Mouse (Mus musculus): ENCODE data around the gene Cracr2b. TPM values are rescaled to one million over a fixed set of nuclear protein-coding genes. Genes with fewer than 3 reads are reported as not detected.

Cracr2b gene
- total RNA-seq, 2 experiments from 2014 or later: 9.5 to 13.1 TPM

- DNase-seq: no peak
Measured at GRCm38 (mm10) chr7:141486239-141486638, 25.3 kb downstream of the Cracr2b start.

- no peak for DNase-seq
Measured at GRCm38 (mm10) chr7:141487141-141487540, 26.2 kb downstream of the Cracr2b start.

GRCm38 (mm10) chr7:141491151-141491550, 30.3 kb downstream of the Cracr2b start:
- DNase-seq: no peak

- DNase-seq: no peak
Measured at GRCm38 (mm10) chr7:141492738-141493137, 31.8 kb downstream of the Cracr2b start.

GRCm38 (mm10) chr7:141493729-141494128, 32.8 kb downstream of the Cracr2b start:
- DNase-seq: no peak

GRCm38 (mm10) chr7:141495379-141495778, 34.5 kb downstream of the Cracr2b start:
- DNase-seq: no peak

- no peak for DNase-seq
Measured at GRCm38 (mm10) chr7:141495940-141496339, 35.0 kb downstream of the Cracr2b start.

GRCm38 (mm10) chr7:141497600-141497999, 36.7 kb downstream of the Cracr2b start:
- DNase-seq: peak in 1 of 2 experiments; percentile 45

- DNase-seq: peak; percentile 66 to 81
Measured at GRCm38 (mm10) chr7:141501820-141502555, 41.1 kb downstream of the Cracr2b start.

- DNase-seq: no peak
Measured at GRCm38 (mm10) chr7:141502556-141502905, 41.6 kb downstream of the Cracr2b start.

- DNase-seq: no peak
Measured at GRCm38 (mm10) chr7:141506278-141506677, 45.4 kb downstream of the Cracr2b start.

GRCm38 (mm10) chr7:141508160-141508559, 47.3 kb downstream of the Cracr2b start:
- no peak for DNase-seq

- DNase-seq: no peak
Measured at GRCm38 (mm10) chr7:141510196-141510595, 49.3 kb downstream of the Cracr2b start.

GRCm38 (mm10) chr7:141510681-141511191, 49.8 kb downstream of the Cracr2b start:
- no peak for DNase-seq

Other genes with a start within 250 kb of the Cracr2b start
- gene Lmntd2, start 247.0 kb upstream of the Cracr2b start, total RNA-seq (2021): under 1 TPM; 0.13 TPM
- 1 to 10 TPM; 3.6 to 4.1 TPM for gene Rassf7, start 245.2 kb upstream of the Cracr2b start, total RNA-seq (2021)
- gene Phrf1, start 232.3 kb upstream of the Cracr2b start, total RNA-seq (2021): 10 to 100 TPM; 70.5 to 89.3 TPM
- 10 to 100 TPM; 13.5 to 14.9 TPM for gene Irf7, start 194.6 kb upstream of the Cracr2b start, total RNA-seq (2021)
- gene Cdhr5, start 184.3 kb upstream of the Cracr2b start, total RNA-seq (2021): 10 to 100 TPM in 1 of 2 experiments, 1 to 10 TPM in 1; 3.3 to 17.3 TPM
- gene Sct, start 182.0 kb upstream of the Cracr2b start, total RNA-seq (2021): 1 to 10 TPM in 1 of 2 experiments, under 1 TPM in 1; 0.63 to 1.2 TPM
- gene Drd4, start 169.1 kb upstream of the Cracr2b start, total RNA-seq (2021): under 1 TPM in 1 of 2 experiments, not detected in 1; 0.56 TPM
- 10 to 100 TPM; 25.8 to 37.5 TPM for gene Deaf1, start 133.4 kb upstream of the Cracr2b start, total RNA-seq (2021)
- 10 to 100 TPM; 23.9 to 27.1 TPM for gene Tmem80, start 133.4 kb upstream of the Cracr2b start, total RNA-seq (2021)
- 1 to 10 TPM; 1.8 to 3.2 TPM for gene Eps8l2, start 122.2 kb upstream of the Cracr2b start, total RNA-seq (2021)
- 100 to 1,000 TPM; 707 to 724 TPM for gene Taldo1, start 68.9 kb upstream of the Cracr2b start, total RNA-seq (2021)
- 10 to 100 TPM; 24.9 to 46.7 TPM for gene Gatd1, start 47.0 kb upstream of the Cracr2b start, total RNA-seq (2021)
- 1 to 10 TPM in 1 of 2 experiments, under 1 TPM in 1; 0.70 to 1.3 TPM for gene Cend1, start 31.6 kb upstream of the Cracr2b start, total RNA-seq (2021)
- gene Slc25a22, start 23.2 kb upstream of the Cracr2b start, total RNA-seq (2021): 100 to 1,000 TPM; 110 to 120 TPM
- 1 to 10 TPM; 1.5 to 2.3 TPM for gene Pidd1, start 17.1 kb upstream of the Cracr2b start, total RNA-seq (2021)
- gene Rplp2, start 13.7 kb upstream of the Cracr2b start, total RNA-seq (2021): 1,000 to 10,000 TPM; 1,094 to 1,114 TPM
- 100 to 1,000 TPM; 875 to 879 TPM for gene Pnpla2, start 5.9 kb upstream of the Cracr2b start, total RNA-seq (2021)
- 100 to 1,000 TPM; 331 to 418 TPM for gene Cd151, start 6.3 kb downstream of the Cracr2b start, total RNA-seq (2021)
- gene Polr2l, start 14.0 kb downstream of the Cracr2b start, total RNA-seq (2021): 100 to 1,000 TPM in 1 of 2 experiments, 10 to 100 TPM in 1; 99.8 to 134 TPM
- gene Tspan4, start 14.1 kb downstream of the Cracr2b start, total RNA-seq (2021): 10 to 100 TPM; 89.1 to 94.4 TPM
- 10 to 100 TPM; 57.4 to 58.5 TPM for gene Chid1, start 78.8 kb downstream of the Cracr2b start, total RNA-seq (2021)
- 10 to 100 TPM; 57.5 to 75.9 TPM for gene Ap2a2, start 101.1 kb downstream of the Cracr2b start, total RNA-seq (2021)
- not detected for gene Muc6, start 194.2 kb downstream of the Cracr2b start, total RNA-seq (2021)
- under 1 TPM; 0.33 to 0.59 TPM for gene Muc2, start 229.2 kb downstream of the Cracr2b start, total RNA-seq (2021)